Mouse (Mus musculus): ENCODE data around the gene Vmac. TPM values are rescaled to one million over a fixed set of nuclear protein-coding genes. Genes with fewer than 3 reads are reported as not detected.

Gene Vmac
- total RNA-seq, 1 experiment = 7.7 TPM

- Histone ChIP-seq H3K27ac (ENCODE audit: insufficient read depth, low read depth, low read length, poor library complexity, severe bottlenecking) (no peak overlapping the region), H3K36me3 (ENCODE audit: control insufficient read depth, insufficient read depth, low read length, poor library complexity, severe bottlenecking) (peaks cover 60% of the 10 kb centered on the region), H3K4me3 (ENCODE audit: insufficient read depth in 1 of 2, low read depth in 1 of 2, low read length in 2 of 2, poor library complexity in 1 of 2, severe bottlenecking in 1 of 2) (no peak overlapping the region), H3K9me3 (ENCODE audit: control insufficient read depth, insufficient read depth, low read depth, low read length) (no peaks in the 10 kb centered on the region), H3K9ac (ENCODE audit: insufficient read depth, low read depth, low read length, poor library complexity, severe bottlenecking) (no peak overlapping the region), H3K4me1 (ENCODE audit: control insufficient read depth in 2 of 2, insufficient read depth in 2 of 2, low read length in 2 of 2, poor library complexity in 1 of 2) (no peaks in the 10 kb centered on the region)
- in situ Hi-C loops (cut with MboI; ENCODE audit: low sequenced_read_pairs in 2 of 2, unreplicated experiment in 2 of 2) = no loop called here
- TF ChIP-seq CHD2 (IDR thresholded peaks at IDR 0.05; ENCODE audit: low read depth, low read length) (no peak), ZNF384 (IDR thresholded peaks at IDR 0.05; ENCODE audit: low read depth, low read length) (no peak), ZC3H11A (IDR thresholded peaks at IDR 0.05; ENCODE audit: borderline replicate concordance, low read depth, low read length) (no peak), MAFK (IDR thresholded peaks at IDR 0.05; ENCODE audit: insufficient read depth, low read depth, low read length) (no peak), HCFC1 (IDR thresholded peaks at IDR 0.05; ENCODE audit: borderline replicate concordance, insufficient read depth, low read length) (no peak)
- no peak for DNase-seq (ENCODE audit: low read depth, low spot score)
Observed at GRCm38 (mm10) chr17:56688689-56689088, 29.1 kb downstream of the Vmac start.

GRCm38 (mm10) chr17:56688045-56688444, 29.8 kb downstream of the Vmac start:
- Histone ChIP-seq H3K4me3 (ENCODE audit: insufficient read depth in 1 of 2, low read depth in 1 of 2, low read length in 2 of 2, poor library complexity in 1 of 2, severe bottlenecking in 1 of 2) (no peak overlapping the region), H3K9ac (ENCODE audit: insufficient read depth, low read depth, low read length, poor library complexity, severe bottlenecking) (no peak overlapping the region), H3K27ac (ENCODE audit: insufficient read depth, low read depth, low read length, poor library complexity, severe bottlenecking) (no peak overlapping the region), H3K4me1 (ENCODE audit: control insufficient read depth in 2 of 2, insufficient read depth in 2 of 2, low read length in 2 of 2, poor library complexity in 1 of 2) (no peaks in the 10 kb centered on the region), H3K9me3 (ENCODE audit: control insufficient read depth, insufficient read depth, low read depth, low read length) (no peaks in the 10 kb centered on the region), H3K36me3 (ENCODE audit: control insufficient read depth, insufficient read depth, low read length, poor library complexity, severe bottlenecking) (peaks cover 57% of the 10 kb centered on the region)
- in situ Hi-C loops (cut with MboI; ENCODE audit: low sequenced_read_pairs in 2 of 2, unreplicated experiment in 2 of 2) = no loop called here
- DNase-seq (ENCODE audit: low read depth, low spot score) = no peak
- TF ChIP-seq CHD2 (IDR thresholded peaks at IDR 0.05; ENCODE audit: low read depth, low read length) = no peak
- no peak for TF ChIP-seq MAFK (IDR thresholded peaks at IDR 0.05; ENCODE audit: insufficient read depth, low read depth, low read length)
- no peak for TF ChIP-seq ZC3H11A (IDR thresholded peaks at IDR 0.05; ENCODE audit: borderline replicate concordance, low read depth, low read length)
- no peak for TF ChIP-seq HCFC1 (IDR thresholded peaks at IDR 0.05; ENCODE audit: borderline replicate concordance, insufficient read depth, low read length)
- no peak for TF ChIP-seq ZNF384 (IDR thresholded peaks at IDR 0.05; ENCODE audit: low read depth, low read length)

GRCm38 (mm10) chr17:56686801-56687200, 31.0 kb downstream of the Vmac start:
- H3K4me3 ChIP-seq (ENCODE audit: insufficient read depth in 1 of 2, low read depth in 1 of 2, low read length in 2 of 2, poor library complexity in 1 of 2, severe bottlenecking in 1 of 2) = no peak overlapping the region
- DNase-seq (ENCODE audit: low read depth, low spot score) = no peak
- H3K9me3 ChIP-seq (ENCODE audit: control insufficient read depth, insufficient read depth, low read depth, low read length) = no peaks in the 10 kb centered on the region
- no peak overlapping the region for H3K27ac ChIP-seq (ENCODE audit: insufficient read depth, low read depth, low read length, poor library complexity, severe bottlenecking)
- no peak for TF ChIP-seq ZNF384 (IDR thresholded peaks at IDR 0.05; ENCODE audit: low read depth, low read length)
- TF ChIP-seq HCFC1 (IDR thresholded peaks at IDR 0.05; ENCODE audit: borderline replicate concordance, insufficient read depth, low read length) = no peak
- TF ChIP-seq ZC3H11A (IDR thresholded peaks at IDR 0.05; ENCODE audit: borderline replicate concordance, low read depth, low read length) = no peak
- no peak for TF ChIP-seq MAFK (IDR thresholded peaks at IDR 0.05; ENCODE audit: insufficient read depth, low read depth, low read length)
- no peak for TF ChIP-seq CHD2 (IDR thresholded peaks at IDR 0.05; ENCODE audit: low read depth, low read length)
- peaks cover 54% of the 10 kb centered on the region for H3K36me3 ChIP-seq (ENCODE audit: control insufficient read depth, insufficient read depth, low read length, poor library complexity, severe bottlenecking)
- no peaks in the 10 kb centered on the region for H3K4me1 ChIP-seq (ENCODE audit: control insufficient read depth in 2 of 2, insufficient read depth in 2 of 2, low read length in 2 of 2, poor library complexity in 1 of 2)
- in situ Hi-C loops (cut with MboI; ENCODE audit: low sequenced_read_pairs in 2 of 2, unreplicated experiment in 2 of 2) = no loop called here
- H3K9ac ChIP-seq (ENCODE audit: insufficient read depth, low read depth, low read length, poor library complexity, severe bottlenecking) = no peak overlapping the region

GRCm38 (mm10) chr17:56684649-56685048, 33.2 kb downstream of the Vmac start:
- no peaks in the 10 kb centered on the region for H3K9me3 ChIP-seq (ENCODE audit: control insufficient read depth, insufficient read depth, low read depth, low read length)
- H3K36me3 ChIP-seq (ENCODE audit: control insufficient read depth, insufficient read depth, low read length, poor library complexity, severe bottlenecking) = peaks cover 52% of the 10 kb centered on the region

GRCm38 (mm10) chr17:56683546-56684140, 34.2 kb downstream of the Vmac start:
- H3K9ac ChIP-seq (ENCODE audit: insufficient read depth, low read depth, low read length, poor library complexity, severe bottlenecking) = no peak overlapping the region
- no peak for TF ChIP-seq ZNF384 (IDR thresholded peaks at IDR 0.05; ENCODE audit: low read depth, low read length)
- TF ChIP-seq HCFC1 (IDR thresholded peaks at IDR 0.05; ENCODE audit: borderline replicate concordance, insufficient read depth, low read length) = no peak
- TF ChIP-seq ZC3H11A (IDR thresholded peaks at IDR 0.05; ENCODE audit: borderline replicate concordance, low read depth, low read length) = no peak
- TF ChIP-seq MAFK (IDR thresholded peaks at IDR 0.05; ENCODE audit: insufficient read depth, low read depth, low read length) = no peak
- no peak for TF ChIP-seq CHD2 (IDR thresholded peaks at IDR 0.05; ENCODE audit: low read depth, low read length)
- in situ Hi-C loops (cut with MboI; ENCODE audit: low sequenced_read_pairs in 2 of 2, unreplicated experiment in 2 of 2) = no loop called here
- no peaks in the 10 kb centered on the region for H3K9me3 ChIP-seq (ENCODE audit: control insufficient read depth, insufficient read depth, low read depth, low read length)
- H3K4me3 ChIP-seq (ENCODE audit: insufficient read depth in 1 of 2, low read depth in 1 of 2, low read length in 2 of 2, poor library complexity in 1 of 2, severe bottlenecking in 1 of 2) = no peak overlapping the region
- H3K27ac ChIP-seq (ENCODE audit: insufficient read depth, low read depth, low read length, poor library complexity, severe bottlenecking) = no peak overlapping the region
- H3K36me3 ChIP-seq (ENCODE audit: control insufficient read depth, insufficient read depth, low read length, poor library complexity, severe bottlenecking) = peaks cover 60% of the 10 kb centered on the region
- no peaks in the 10 kb centered on the region for H3K4me1 ChIP-seq (ENCODE audit: control insufficient read depth in 2 of 2, insufficient read depth in 2 of 2, low read length in 2 of 2, poor library complexity in 1 of 2)
- no peak for DNase-seq (ENCODE audit: low read depth, low spot score)

More at GRCm38 (mm10) chr17:56684649-56685048, 33.2 kb downstream of the Vmac start:
- Histone ChIP-seq H3K4me3 (ENCODE audit: insufficient read depth in 1 of 2, low read depth in 1 of 2, low read length in 2 of 2, poor library complexity in 1 of 2, severe bottlenecking in 1 of 2) (no peak overlapping the region), H3K4me1 (ENCODE audit: control insufficient read depth in 2 of 2, insufficient read depth in 2 of 2, low read length in 2 of 2, poor library complexity in 1 of 2) (no peaks in the 10 kb centered on the region), H3K27ac (ENCODE audit: insufficient read depth, low read depth, low read length, poor library complexity, severe bottlenecking) (no peak overlapping the region), H3K9ac (ENCODE audit: insufficient read depth, low read depth, low read length, poor library complexity, severe bottlenecking) (no peak overlapping the region)
- in situ Hi-C loops (cut with MboI; ENCODE audit: low sequenced_read_pairs in 2 of 2, unreplicated experiment in 2 of 2) = no loop called here
- DNase-seq (ENCODE audit: low read depth, low spot score) = no peak
- no peak for TF ChIP-seq HCFC1 (IDR thresholded peaks at IDR 0.05; ENCODE audit: borderline replicate concordance, insufficient read depth, low read length)
